Mouse (Mus musculus): ENCODE data around the gene B3gnt9. TPM values are rescaled to one million over a fixed set of nuclear protein-coding genes. Genes with fewer than 3 reads are reported as not detected.
A peak's percentile ranks its signal among the peaks of the same experiment; 100 is the strongest.

The B3gnt9 gene
- polyA plus RNA-seq, 1 experiment from 2014 or later = 21.4 TPM

DNA sequence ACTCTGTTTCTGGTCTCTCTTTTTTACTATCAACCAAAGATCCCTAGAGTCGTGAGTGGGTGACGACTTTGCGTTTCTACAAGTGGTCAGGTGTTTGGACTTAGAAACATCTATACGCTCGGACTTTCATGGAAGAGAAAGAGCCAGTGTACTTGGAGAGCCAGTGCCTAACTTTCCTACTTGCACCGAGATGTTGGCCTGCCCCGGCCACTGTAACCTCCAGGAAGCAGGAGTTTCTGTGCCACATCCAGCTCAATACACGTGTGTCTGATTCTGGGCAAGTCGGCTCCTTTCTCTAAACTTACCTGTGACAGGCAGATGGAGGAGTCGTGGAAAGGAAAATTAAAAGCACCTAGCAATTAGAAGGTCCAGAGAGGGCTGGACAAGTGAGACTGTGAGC is 20.9 kb upstream of the B3gnt9 start, which contains the start of gene Nol3:
Gene Nol3, plus strand, starts transcription at position 301 of the 400 bp plus-strand sequence.
- WGBS = 6% methylated on average over 10 of the region's 10 CpGs
- peak within 1 kb of the TSS; percentile 60 for H3K9ac ChIP-seq (ENCODE audit: low read length)
- no peak for ATAC-seq (ENCODE audit: insufficient read depth, low FRiP score)
- peaks cover 75% of the 10 kb centered on the region for H3K27me3 ChIP-seq (ENCODE audit: control insufficient read depth, insufficient read depth, low read length)
- peak within 1 kb of the TSS; percentile 68 for H3K4me2 ChIP-seq (ENCODE audit: low read depth, low read length)
- H3K4me3 ChIP-seq (replicated peaks; ENCODE audit: low read length) = peak within 1 kb of the TSS; percentile 47
- H3K36me3 ChIP-seq (ENCODE audit: control insufficient read depth, insufficient read depth, low read length) = no peaks in the 10 kb centered on the region
- no peak within 1 kb of the TSS for H3K27ac ChIP-seq (ENCODE audit: low read length)
- H3K9me3 ChIP-seq (replicated peaks; ENCODE audit: control insufficient read depth, low read length) = no peaks in the 10 kb centered on the region
- H3K4me1 ChIP-seq (ENCODE audit: control insufficient read depth, insufficient read depth, low read length) = peaks cover 17% of the 10 kb centered on the region

DNA sequence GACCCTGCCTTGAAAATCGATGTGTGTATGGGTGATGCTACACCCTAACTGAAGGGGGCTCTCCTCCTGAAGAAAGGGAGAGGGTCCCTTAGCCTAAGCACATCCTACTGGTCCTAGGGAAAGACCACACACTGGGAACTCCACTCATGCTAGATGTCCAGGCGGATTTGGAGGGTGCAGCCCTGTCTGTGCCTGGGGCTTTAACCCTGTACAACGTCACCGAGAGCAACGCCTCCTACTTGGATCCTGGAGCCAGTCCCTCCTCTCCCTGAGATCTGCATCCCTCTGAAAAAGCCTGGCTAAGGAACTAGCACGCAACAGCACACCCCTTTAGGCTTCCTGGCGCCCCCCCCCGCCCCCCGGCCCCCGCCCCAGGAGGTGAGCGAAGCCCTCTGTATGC is 20.4 kb upstream of the B3gnt9 start:
- no peaks in the 10 kb centered on the region for H3K36me3 ChIP-seq (ENCODE audit: control insufficient read depth, insufficient read depth, low read length)
- WGBS = 7% methylated on average over 11 of the region's 11 CpGs
- H3K4me2 ChIP-seq (ENCODE audit: low read depth, low read length) = peak overlapping the region; percentile 68
- no peak overlapping the region for H3K27ac ChIP-seq (ENCODE audit: low read length)
- peaks cover 80% of the 10 kb centered on the region for H3K27me3 ChIP-seq (ENCODE audit: control insufficient read depth, insufficient read depth, low read length)
- no peaks in the 10 kb centered on the region for H3K9me3 ChIP-seq (replicated peaks; ENCODE audit: control insufficient read depth, low read length)
- peaks cover 22% of the 10 kb centered on the region for H3K4me1 ChIP-seq (ENCODE audit: control insufficient read depth, insufficient read depth, low read length)
- H3K4me3 ChIP-seq (replicated peaks; ENCODE audit: low read length) = peak overlapping the region; percentile 47; the same call in 1 of the 2 replicates
- no peak overlapping the region; the same call in 1 of the 2 replicates for H3K9ac ChIP-seq (ENCODE audit: low read length)
- no peak for ATAC-seq (ENCODE audit: insufficient read depth, low FRiP score)

DNA sequence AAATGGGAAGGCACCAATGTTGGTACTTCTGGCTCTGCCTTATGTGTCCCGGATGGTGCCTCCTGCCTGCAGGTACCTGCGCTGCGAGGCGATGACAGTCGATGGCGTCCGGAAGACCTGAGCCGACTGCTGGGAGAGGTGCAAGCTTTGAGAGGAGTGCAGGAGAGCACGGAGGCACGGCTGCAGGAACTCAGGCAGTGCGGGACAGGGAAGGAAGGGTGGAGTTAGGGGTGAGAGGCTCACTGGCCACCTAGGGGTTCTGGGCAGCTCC is 15.9 kb upstream of the B3gnt9 start:
- H3K27me3 ChIP-seq (ENCODE audit: control insufficient read depth, insufficient read depth, low read length) = peaks cover 87% of the 10 kb centered on the region
- peaks cover 29% of the 10 kb centered on the region for H3K4me1 ChIP-seq (ENCODE audit: control insufficient read depth, insufficient read depth, low read length)
- H3K9ac ChIP-seq (ENCODE audit: low read length) = no peak overlapping the region
- H3K4me3 ChIP-seq (replicated peaks; ENCODE audit: low read length) = no peak overlapping the region
- 6% methylated on average over 11 of the region's 11 CpGs for WGBS
- ATAC-seq (ENCODE audit: insufficient read depth, low FRiP score) = no peak
- no peak overlapping the region for H3K27ac ChIP-seq (ENCODE audit: low read length)
- H3K4me2 ChIP-seq (ENCODE audit: low read depth, low read length) = 0 out of 2 replicates have a peak overlapping the region, but pooled peaks have one; percentile 15
- no peaks in the 10 kb centered on the region for H3K36me3 ChIP-seq (ENCODE audit: control insufficient read depth, insufficient read depth, low read length)
- H3K9me3 ChIP-seq (replicated peaks; ENCODE audit: control insufficient read depth, low read length) = no peaks in the 10 kb centered on the region

DNA sequence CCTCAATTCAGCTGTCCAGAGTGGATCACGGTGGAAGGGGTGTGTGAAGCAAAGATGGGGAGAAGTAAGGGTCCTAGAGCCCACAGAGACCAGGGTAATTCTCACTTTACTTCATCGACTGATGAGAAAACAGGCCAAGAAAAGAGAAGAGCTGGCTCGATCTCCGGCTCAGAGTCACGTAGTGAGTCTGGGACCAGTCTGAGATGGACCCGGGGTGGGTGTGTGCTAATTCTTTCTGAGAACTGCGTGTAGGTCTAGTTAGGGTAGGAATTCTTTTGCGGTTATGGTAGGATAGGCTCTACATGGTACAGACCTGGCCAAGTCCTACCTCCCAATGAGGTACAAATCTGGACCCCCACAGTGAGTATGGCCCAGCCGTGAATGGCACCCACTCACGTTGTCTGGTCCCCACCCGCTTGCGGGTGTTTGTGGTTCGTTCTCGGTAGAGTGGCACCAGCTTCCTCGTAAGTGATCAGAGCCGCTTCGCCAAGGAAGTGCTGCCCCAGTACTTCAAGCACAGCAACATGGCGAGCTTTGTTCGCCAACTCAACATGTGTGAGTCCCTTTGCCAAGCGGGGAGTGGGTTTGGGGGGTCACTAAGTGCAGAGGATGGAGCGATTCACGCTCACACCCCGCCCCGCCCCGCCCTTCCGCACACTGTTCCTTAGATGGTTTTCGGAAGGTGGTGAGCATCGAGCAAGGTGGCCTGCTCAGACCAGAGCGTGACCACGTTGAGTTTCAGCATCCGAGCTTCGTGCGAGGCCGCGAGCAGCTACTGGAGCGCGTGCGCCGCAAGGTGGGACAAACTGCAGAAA is 15.4 kb upstream of the B3gnt9 start:
- Histone ChIP-seq H3K4me2 (ENCODE audit: low read depth, low read length) (peak overlapping the region; percentile 69), H3K27me3 (ENCODE audit: control insufficient read depth, insufficient read depth, low read length) (peaks cover 82% of the 10 kb centered on the region), H3K4me3 (replicated peaks; ENCODE audit: low read length) (peak overlapping the region; percentile 49), H3K36me3 (ENCODE audit: control insufficient read depth, insufficient read depth, low read length) (no peaks in the 10 kb centered on the region), H3K9ac (ENCODE audit: low read length) (peak overlapping the region; percentile 61), H3K27ac (ENCODE audit: low read length) (no peak overlapping the region), H3K9me3 (replicated peaks; ENCODE audit: control insufficient read depth, low read length) (no peaks in the 10 kb centered on the region), H3K4me1 (ENCODE audit: control insufficient read depth, insufficient read depth, low read length) (peaks cover 29% of the 10 kb centered on the region)
- no peak for ATAC-seq (ENCODE audit: insufficient read depth, low FRiP score)
- WGBS = 8% methylated on average over 39 of the region's 39 CpGs

DNA sequence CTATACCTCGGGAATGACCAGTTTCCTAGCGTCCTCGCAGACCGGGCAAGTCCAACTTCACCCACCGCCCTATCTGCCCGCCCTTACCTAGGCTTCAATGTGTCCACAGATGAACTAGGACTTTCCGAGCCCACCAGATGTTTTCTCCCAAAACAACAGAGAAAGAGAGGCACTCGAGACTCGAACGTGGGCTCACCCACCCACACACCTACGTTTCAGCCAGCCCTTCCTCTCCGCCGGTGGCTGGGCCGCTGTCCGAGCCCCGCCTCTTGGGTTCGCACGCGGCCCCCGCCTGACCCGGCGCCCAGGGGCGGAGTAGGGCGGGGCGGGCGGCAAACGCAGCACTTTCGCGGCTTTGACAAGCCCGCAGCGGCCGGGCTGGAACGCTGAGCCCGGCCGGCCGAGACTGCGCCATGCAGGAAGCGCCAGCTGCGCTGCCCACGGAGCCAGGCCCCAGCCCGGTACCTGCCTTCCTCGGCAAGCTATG is 14.6 kb upstream of the B3gnt9 start, which contains the start of gene Hsf4:
Gene Hsf4, plus strand, starts transcription at position 341 of the 487 bp plus-strand sequence.
- Histone ChIP-seq H3K4me1 (ENCODE audit: control insufficient read depth, insufficient read depth, low read length) (peaks cover 33% of the 10 kb centered on the region), H3K36me3 (ENCODE audit: control insufficient read depth, insufficient read depth, low read length) (no peaks in the 10 kb centered on the region), H3K4me3 (replicated peaks; ENCODE audit: low read length) (peak within 1 kb of the TSS; percentile 49), H3K9me3 (replicated peaks; ENCODE audit: control insufficient read depth, low read length) (no peaks in the 10 kb centered on the region), H3K27me3 (ENCODE audit: control insufficient read depth, insufficient read depth, low read length) (peaks cover 74% of the 10 kb centered on the region), H3K9ac (ENCODE audit: low read length) (peak within 1 kb of the TSS; percentile 61), H3K4me2 (ENCODE audit: low read depth, low read length) (peak within 1 kb of the TSS; percentile 69), H3K27ac (ENCODE audit: low read length) (no peak within 1 kb of the TSS)
- peak; percentile 58; the same call in 1 of the 2 replicates for ATAC-seq (ENCODE audit: insufficient read depth, low FRiP score)
- WGBS = under 1% methylated on average over 42 of the region's 42 CpGs

DNA sequence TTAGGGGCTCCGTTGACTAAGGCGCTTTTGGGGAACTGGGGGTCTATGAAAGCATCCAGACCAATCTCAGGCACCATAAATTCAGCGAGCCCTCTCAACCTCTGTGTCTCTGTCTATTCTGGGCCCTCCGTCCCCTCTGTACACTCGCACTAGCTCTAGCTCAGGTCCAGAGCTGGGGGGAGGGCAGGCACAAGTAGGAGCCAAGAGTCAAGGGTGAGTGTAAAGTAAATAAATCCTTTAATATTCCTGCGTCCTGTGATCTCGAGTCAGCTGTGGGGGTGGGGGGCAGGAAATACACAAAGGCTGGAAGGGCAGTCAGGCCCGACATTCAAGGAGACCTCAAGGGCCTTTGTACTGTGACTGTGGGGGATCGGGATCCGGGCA is 14.1 kb upstream of the B3gnt9 start:
- peaks cover 69% of the 10 kb centered on the region for H3K27me3 ChIP-seq (ENCODE audit: control insufficient read depth, insufficient read depth, low read length)
- no peak overlapping the region for H3K27ac ChIP-seq (ENCODE audit: low read length)
- ATAC-seq (ENCODE audit: insufficient read depth, low FRiP score) = no peak
- H3K9ac ChIP-seq (ENCODE audit: low read length) = peak overlapping the region; percentile 61
- peak overlapping the region; percentile 49 for H3K4me3 ChIP-seq (replicated peaks; ENCODE audit: low read length)
- WGBS = 8% methylated on average over 10 of the region's 10 CpGs
- H3K9me3 ChIP-seq (replicated peaks; ENCODE audit: control insufficient read depth, low read length) = no peaks in the 10 kb centered on the region
- peak overlapping the region; percentile 69 for H3K4me2 ChIP-seq (ENCODE audit: low read depth, low read length)
- H3K36me3 ChIP-seq (ENCODE audit: control insufficient read depth, insufficient read depth, low read length) = no peaks in the 10 kb centered on the region
- H3K4me1 ChIP-seq (ENCODE audit: control insufficient read depth, insufficient read depth, low read length) = peaks cover 33% of the 10 kb centered on the region

DNA sequence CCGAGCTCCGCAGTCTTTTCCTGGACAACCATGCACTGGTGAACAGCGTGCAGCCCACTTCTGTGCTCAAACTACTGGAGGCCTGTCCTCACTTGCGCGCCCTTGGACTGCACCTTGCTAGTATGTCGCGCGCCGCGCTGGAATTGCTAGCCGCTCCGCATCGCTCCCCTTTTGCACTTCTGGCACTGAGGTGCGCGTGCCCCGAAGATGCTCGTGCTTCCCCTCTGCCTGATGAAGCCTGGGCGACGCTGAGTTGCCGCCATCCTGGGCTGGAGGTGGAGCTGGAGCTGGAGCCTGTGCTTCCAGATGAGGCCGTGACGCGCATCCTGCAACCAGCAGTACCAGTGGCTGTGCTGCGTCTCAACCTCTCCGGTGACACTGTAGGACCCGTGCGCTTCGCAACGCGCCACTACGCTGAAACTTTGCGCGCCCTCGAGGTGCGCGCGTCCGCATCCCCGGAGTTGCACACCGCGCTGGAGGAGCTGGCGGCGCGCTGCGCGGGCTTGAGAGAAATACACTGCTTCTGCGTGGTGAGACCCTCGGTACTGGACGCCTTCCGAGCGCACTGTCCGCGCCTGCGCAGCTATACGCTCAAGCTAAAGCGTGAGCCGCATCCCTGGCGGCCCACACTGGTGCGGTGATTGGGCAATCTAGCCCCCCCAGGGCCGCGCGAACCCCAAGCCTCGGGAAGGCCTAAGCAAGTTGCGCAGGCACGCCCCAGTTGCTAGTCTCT is 13.6 kb upstream of the B3gnt9 start:
- H3K27me3 ChIP-seq (ENCODE audit: control insufficient read depth, insufficient read depth, low read length) = peaks cover 67% of the 10 kb centered on the region
- no peak overlapping the region for H3K27ac ChIP-seq (ENCODE audit: low read length)
- peak overlapping the region; percentile 61 for H3K9ac ChIP-seq (ENCODE audit: low read length)
- 4% methylated on average over 65 of the region's 65 CpGs for WGBS
- no peaks in the 10 kb centered on the region for H3K36me3 ChIP-seq (ENCODE audit: control insufficient read depth, insufficient read depth, low read length)
- peak overlapping the region; percentile 49 for H3K4me3 ChIP-seq (replicated peaks; ENCODE audit: low read length)
- H3K4me2 ChIP-seq (ENCODE audit: low read depth, low read length) = peak overlapping the region; percentile 69
- H3K4me1 ChIP-seq (ENCODE audit: control insufficient read depth, insufficient read depth, low read length) = peaks cover 36% of the 10 kb centered on the region
- ATAC-seq (ENCODE audit: insufficient read depth, low FRiP score) = peak; percentile 26; the same call in 1 of the 2 replicates
- H3K9me3 ChIP-seq (replicated peaks; ENCODE audit: control insufficient read depth, low read length) = no peaks in the 10 kb centered on the region

DNA sequence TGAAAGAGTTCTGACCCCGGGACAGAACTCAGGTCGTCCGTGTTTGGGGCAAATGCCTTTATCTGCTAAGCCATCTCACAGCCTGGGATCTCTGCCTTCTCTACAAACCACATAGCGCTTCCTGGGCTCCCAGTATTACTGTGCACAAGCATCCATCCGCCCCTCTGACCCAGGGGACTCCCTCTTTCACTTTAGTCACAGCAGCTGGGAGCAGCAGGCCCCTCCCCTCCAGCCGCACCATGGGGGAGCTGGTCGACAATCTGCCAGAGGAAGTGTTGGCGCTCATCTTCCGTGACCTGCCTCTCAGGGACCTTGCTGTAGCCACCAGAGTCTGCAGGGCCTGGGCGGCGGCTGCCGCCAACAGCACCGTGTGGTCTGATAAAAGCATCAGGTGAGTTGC is 11.8 kb upstream of the B3gnt9 start:
- Histone ChIP-seq H3K4me3 (replicated peaks; ENCODE audit: low read length) (no peak overlapping the region), H3K4me2 (ENCODE audit: low read depth, low read length) (no peak overlapping the region), H3K36me3 (ENCODE audit: control insufficient read depth, insufficient read depth, low read length) (no peaks in the 10 kb centered on the region), H3K27ac (ENCODE audit: low read length) (no peak overlapping the region), H3K9me3 (replicated peaks; ENCODE audit: control insufficient read depth, low read length) (no peaks in the 10 kb centered on the region), H3K9ac (ENCODE audit: low read length) (no peak overlapping the region), H3K4me1 (ENCODE audit: control insufficient read depth, insufficient read depth, low read length) (peaks cover 36% of the 10 kb centered on the region), H3K27me3 (ENCODE audit: control insufficient read depth, insufficient read depth, low read length) (peaks cover 57% of the 10 kb centered on the region)
- ATAC-seq (ENCODE audit: insufficient read depth, low FRiP score) = no peak
- 45% methylated on average over 13 of the region's 13 CpGs for WGBS

DNA sequence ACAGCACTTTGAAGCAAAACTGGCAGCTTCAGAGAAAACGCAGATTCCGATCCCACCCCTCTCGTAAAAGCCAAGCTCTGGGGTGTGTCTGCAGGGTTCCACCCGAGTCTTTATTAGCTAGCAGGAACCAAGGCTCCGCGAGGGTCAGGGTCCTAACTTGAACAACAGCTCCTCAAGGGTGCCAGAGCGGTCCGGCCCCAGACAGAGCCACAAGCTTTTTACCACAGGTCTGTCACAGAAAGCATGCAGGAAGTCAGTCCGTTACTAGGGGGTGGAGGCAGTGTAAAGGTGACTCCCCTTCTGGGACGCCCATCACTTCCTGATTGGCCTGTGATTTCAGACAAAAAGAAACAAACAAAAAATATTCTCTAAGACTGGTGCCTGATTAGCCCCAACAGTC is 10.2 kb upstream of the B3gnt9 start:
- H3K4me2 ChIP-seq (ENCODE audit: low read depth, low read length) = peak overlapping the region; percentile 94
- peaks cover 40% of the 10 kb centered on the region for H3K27me3 ChIP-seq (ENCODE audit: control insufficient read depth, insufficient read depth, low read length)
- peak overlapping the region; percentile 72 for H3K9ac ChIP-seq (ENCODE audit: low read length)
- ATAC-seq (ENCODE audit: insufficient read depth, low FRiP score) = no peak
- 10% methylated on average over 10 of the region's 10 CpGs for WGBS
- H3K27ac ChIP-seq (ENCODE audit: low read length) = no peak overlapping the region
- H3K36me3 ChIP-seq (ENCODE audit: control insufficient read depth, insufficient read depth, low read length) = no peaks in the 10 kb centered on the region
- H3K4me1 ChIP-seq (ENCODE audit: control insufficient read depth, insufficient read depth, low read length) = peaks cover 29% of the 10 kb centered on the region
- H3K9me3 ChIP-seq (replicated peaks; ENCODE audit: control insufficient read depth, low read length) = no peaks in the 10 kb centered on the region
- H3K4me3 ChIP-seq (replicated peaks; ENCODE audit: low read length) = peak overlapping the region; percentile 67
